Mouse (Mus musculus) megakaryocyte, embryonic 14.5 days (primary cell): ENCODE measurements around the gene Prph. TPM values are rescaled to one million over a fixed set of nuclear protein-coding genes. Genes with fewer than 3 reads are reported as not detected.

Experiments used
- H3K27me3 ChIP-seq: replicated peaks from 2 replicates; pipeline ENCODE3; 2012; ENCODE audit warnings: inconsistent platforms
- H3K36me3 ChIP-seq: replicated peaks from 2 replicates; pipeline ENCODE3; 2012; ENCODE audit warnings: low read length, inconsistent platforms, mixed read lengths
- H3K4me1 ChIP-seq: 2 replicates; pipeline ENCODE4 v1.6.1; 2012; ENCODE audit warnings: inconsistent platforms
- H3K4me3 ChIP-seq: replicated peaks from 2 replicates; pipeline ENCODE3; 2012; ENCODE audit warnings: moderate library complexity, mild to moderate bottlenecking, inconsistent platforms
- H3K9me3 ChIP-seq: 2 replicates; pipeline ENCODE4 v1.6.1; 2012; ENCODE audit warnings: inconsistent platforms
- FLI1 ChIP-seq: IDR thresholded peaks from 2 replicates; pipeline ENCODE4 v1.6.1; 2012; ENCODE audit warnings: low read length, inconsistent platforms, mixed read lengths
- GATA1 ChIP-seq: IDR thresholded peaks from 3 replicates; pipeline ENCODE4 v1.6.1; 2012; ENCODE audit warnings: mixed read lengths, low read length, inconsistent platforms, borderline replicate concordance
- polyA plus RNA-seq: library from polyadenylated mRNA; stranded (reverse); fragments of >175 nt; gene quantifications from 2 replicates; pipeline ENCODE4 v1.2.3, GENCODE M21; 2012; ENCODE audit warnings: low replicate concordance; ENCODE audit not compliant: insufficient read depth

Gene Prph
- polyA plus RNA-seq, 1 experiment, result not detected

DNA sequence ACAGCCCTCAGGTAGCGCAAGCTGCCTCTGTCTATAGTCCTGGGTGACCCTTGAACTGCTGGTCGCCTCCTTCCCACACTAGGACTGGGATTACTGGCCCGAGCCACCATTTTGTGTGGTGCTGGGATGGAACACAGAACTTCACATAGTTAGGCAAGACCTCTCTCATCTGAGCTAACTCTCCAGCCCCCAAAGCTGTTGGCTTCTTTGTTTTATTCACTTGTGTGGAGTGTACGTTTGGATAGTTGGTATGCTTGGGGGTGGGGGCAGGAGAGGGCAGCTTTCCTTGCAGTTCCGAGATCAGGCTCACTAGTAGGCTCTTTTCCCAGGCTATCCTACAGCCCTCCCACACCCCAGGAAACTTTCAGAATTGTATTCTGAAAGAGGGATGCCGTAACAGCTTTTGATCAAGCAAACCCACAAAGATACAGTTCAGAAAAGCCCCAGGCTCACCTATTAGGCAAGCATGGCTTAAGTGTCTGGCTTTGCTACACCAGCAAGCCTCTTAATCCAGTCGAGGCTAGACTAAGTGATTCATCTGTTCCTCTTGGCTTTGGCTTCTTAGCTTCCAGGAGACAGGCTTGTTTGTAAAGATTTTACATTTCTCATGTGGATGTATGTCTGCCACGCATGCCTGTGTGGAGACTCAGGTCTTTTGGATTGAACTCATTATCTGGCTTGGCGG lies 22.8 kb upstream of the Prph start:
- no peaks in the 10 kb centered on the region for H3K9me3 ChIP-seq
- no peak for TF ChIP-seq FLI1
- TF ChIP-seq GATA1, result no peak
- H3K27me3 ChIP-seq, result no peaks in the 10 kb centered on the region
- peaks cover 61% of the 10 kb centered on the region for H3K4me1 ChIP-seq
- peaks cover 40% of the 10 kb centered on the region for H3K36me3 ChIP-seq
- H3K4me3 ChIP-seq, result peak overlapping the region; percentile 94

DNA sequence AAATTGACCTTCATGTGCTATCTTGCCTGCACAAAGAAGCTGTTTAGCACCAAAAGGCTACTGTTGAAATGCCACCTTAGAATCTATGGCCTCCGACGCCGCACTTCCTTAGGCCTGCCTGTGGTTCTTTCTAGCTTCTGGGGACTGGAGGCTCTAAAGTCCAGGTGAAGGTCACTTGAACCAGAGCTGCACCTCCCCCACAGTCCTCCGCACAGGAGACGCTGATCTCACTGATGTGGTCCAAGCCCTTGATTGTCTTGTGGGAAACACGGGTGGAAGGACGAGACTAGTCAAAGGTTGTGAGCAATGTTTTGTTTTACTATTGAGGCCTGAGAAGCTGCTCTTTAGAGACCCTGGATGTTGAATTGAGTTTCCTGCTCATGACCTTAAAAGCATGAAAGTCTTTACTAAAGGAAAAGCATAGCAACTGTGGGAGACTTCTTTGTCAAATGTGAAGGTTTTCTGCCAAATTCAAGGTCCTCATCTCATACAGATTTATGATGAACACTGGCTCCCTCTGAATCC lies 22.2 kb upstream of the Prph start:
- peaks cover 40% of the 10 kb centered on the region for H3K36me3 ChIP-seq
- peak overlapping the region; percentile 94 for H3K4me3 ChIP-seq

DNA sequence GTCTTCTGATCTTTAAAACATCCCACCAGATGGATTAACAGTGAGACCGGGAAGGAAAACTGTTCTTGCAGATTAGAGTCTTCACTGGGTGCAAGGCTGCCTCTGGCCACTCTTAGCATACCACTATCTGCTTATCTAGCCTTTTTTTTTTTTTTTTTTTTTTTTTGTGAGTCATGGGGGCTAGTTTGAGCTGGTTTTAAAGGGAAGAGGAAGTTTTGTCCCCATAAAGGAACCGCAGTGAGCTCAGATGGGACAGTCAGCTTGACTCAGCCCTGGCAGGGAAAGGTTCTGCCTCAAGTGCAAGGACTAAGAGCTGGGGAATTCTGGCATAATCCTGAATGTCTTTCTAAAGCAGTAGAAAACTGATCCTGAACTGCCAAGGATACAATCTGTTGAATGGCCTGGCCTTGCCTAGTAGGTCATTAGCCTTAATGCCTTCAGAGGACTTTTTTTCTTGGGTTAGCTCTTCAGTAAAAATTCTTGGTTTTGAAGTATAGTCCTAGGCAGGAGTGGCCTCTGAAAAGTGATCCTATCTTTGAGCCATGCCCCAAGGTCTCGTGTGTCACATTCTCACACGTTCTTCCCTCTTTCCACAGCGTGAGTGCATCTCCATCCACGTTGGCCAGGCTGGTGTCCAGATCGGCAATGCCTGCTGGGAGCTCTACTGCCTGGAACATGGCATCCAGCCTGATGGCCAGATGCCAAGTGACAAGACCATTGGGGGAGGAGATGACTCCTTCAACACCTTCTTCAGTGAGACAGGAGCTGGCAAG lies 21.3 kb upstream of the Prph start:
- Histone ChIP-seq H3K36me3 (peaks cover 49% of the 10 kb centered on the region), H3K27me3 (no peaks in the 10 kb centered on the region), H3K9me3 (no peaks in the 10 kb centered on the region), H3K4me3 (peak overlapping the region; percentile 94), H3K4me1 (peaks cover 61% of the 10 kb centered on the region)
- no peak for TF ChIP-seq GATA1
- no peak for TF ChIP-seq FLI1

More for the DNA sequence above, 22.2 kb upstream of the Prph start:
- Histone ChIP-seq H3K4me1 (peaks cover 60% of the 10 kb centered on the region), H3K27me3 (no peaks in the 10 kb centered on the region), H3K9me3 (no peaks in the 10 kb centered on the region)
- TF ChIP-seq FLI1 (no peak), GATA1 (no peak)

DNA sequence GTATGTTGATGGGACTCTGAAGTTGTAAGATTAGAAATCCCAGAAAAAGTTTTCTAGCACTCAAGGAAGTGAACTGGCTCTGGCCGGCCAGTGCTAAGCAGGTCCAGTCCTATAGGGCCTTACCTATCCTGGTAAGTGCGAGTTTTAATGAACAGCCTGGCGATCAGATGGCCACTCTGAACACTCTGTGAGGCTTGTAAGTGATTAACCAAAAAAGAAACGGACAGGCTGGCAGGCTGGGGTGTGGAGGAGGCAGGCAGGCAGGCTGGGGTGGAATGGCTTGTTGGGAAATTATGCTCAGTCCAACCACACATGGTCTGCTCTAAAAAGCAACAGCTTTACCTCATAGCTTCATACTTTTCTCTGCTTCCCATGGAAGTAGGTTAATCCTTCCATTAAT lies 19.5 kb upstream of the Prph start:
- H3K27me3 ChIP-seq, result no peaks in the 10 kb centered on the region
- H3K36me3 ChIP-seq, result peaks cover 63% of the 10 kb centered on the region
- H3K4me1 ChIP-seq, result peaks cover 69% of the 10 kb centered on the region
- no peaks in the 10 kb centered on the region for H3K9me3 ChIP-seq
- H3K4me3 ChIP-seq, result peak overlapping the region; percentile 11
- TF ChIP-seq GATA1, result no peak
- TF ChIP-seq FLI1, result no peak

DNA sequence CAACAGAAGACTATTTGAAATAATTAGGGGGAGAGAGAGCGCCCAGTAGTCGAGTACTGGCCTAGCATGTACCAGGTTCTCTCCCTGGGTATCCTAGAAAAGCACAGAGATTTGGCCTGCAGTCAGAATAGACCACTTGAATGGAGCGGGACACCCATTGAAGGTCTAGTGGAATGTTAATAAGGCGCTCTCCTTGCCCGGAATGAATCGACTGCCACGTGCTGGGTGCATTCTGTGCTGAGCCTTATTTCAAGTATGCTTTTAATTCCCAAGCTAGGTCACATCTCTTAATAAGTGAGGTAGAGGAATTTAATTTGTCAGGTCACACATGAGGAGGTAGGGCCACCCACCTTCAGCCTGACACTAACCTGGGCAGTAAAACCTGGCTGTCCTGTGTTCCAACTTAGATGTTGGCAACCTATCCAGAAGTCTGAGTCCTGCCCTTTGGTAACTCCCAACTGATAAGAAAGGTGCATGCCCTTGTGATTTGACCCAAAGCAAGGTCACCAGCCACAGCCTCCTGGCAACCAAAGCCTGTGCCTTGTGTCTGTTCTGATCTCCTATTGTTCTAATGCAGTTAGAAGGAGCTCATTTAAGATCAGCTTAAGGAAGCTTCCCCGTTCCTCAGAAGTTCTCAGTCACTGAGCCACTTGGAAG lies 18.6 kb upstream of the Prph start:
- TF ChIP-seq GATA1, result no peak
- TF ChIP-seq FLI1, result no peak
- H3K36me3 ChIP-seq, result peaks cover 63% of the 10 kb centered on the region
- no peaks in the 10 kb centered on the region for H3K9me3 ChIP-seq
- H3K4me1 ChIP-seq, result peaks cover 73% of the 10 kb centered on the region
- H3K4me3 ChIP-seq, result no peak overlapping the region
- peaks cover 3% of the 10 kb centered on the region for H3K27me3 ChIP-seq

DNA sequence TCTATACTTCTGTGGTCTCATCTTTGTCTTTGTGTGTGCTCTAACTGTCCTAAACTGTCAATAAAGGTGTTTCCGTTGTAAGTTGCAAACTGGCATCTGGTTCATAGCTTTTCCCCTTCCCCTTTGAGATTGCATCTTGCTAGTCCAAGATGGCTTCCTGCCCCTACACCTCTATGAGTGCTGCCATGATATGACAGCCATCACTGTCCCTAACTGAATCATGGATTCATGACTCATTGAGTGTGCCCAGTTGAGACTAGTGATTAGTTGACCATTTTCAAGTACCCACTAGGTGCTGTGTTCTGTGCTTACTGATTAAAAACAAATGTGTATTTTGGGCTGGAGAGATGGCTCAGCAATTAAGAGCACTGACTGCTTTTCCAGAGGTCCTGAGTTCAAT lies 16.9 kb upstream of the Prph start:
- Histone ChIP-seq H3K36me3 (peaks cover 54% of the 10 kb centered on the region), H3K4me3 (no peak overlapping the region), H3K9me3 (no peaks in the 10 kb centered on the region), H3K27me3 (peaks cover 13% of the 10 kb centered on the region), H3K4me1 (peaks cover 64% of the 10 kb centered on the region)
- TF ChIP-seq GATA1 (no peak), FLI1 (no peak)

DNA sequence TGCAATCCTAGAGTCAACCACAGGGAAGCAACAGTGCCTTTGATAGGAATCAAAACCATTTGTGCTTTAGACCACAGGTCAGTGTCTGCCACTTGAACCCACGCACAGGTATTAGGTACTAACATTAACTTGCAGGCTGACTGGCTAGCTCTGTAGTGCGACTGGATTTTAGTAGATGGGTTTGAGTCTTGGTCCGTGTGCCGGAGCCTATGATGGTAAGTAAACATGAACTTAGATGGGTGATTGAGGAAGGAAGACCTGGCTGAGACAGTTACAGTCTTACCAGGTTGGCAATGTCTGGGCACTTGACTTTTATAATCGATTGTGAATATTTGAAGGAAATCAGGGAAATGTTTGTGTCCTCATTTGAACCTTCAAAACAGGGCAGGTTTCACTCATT lies 16.2 kb upstream of the Prph start:
- TF ChIP-seq FLI1, result no peak
- no peak for TF ChIP-seq GATA1
- Histone ChIP-seq H3K4me3 (no peak overlapping the region), H3K36me3 (peaks cover 52% of the 10 kb centered on the region), H3K4me1 (peaks cover 56% of the 10 kb centered on the region), H3K27me3 (peaks cover 13% of the 10 kb centered on the region), H3K9me3 (no peaks in the 10 kb centered on the region)

DNA sequence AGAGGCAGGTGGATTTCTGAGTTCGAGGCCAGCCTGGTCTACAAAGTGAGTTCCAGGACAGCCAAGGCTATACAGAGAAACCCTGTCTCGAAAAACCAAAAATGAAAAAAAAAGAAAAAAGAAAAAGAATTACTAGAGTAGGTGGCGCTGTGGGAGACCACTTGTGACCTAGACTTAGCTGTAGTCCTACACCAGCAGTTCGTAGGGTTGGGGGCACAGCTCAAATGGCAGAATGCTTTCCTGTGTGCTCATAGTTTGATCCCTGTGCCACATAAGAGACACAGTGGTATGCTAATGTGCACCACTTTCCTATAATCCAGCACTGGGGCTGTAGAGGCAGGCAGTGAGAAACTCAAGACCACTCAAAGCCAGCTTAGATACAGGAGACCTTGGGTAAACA lies 15.7 kb upstream of the Prph start:
- Histone ChIP-seq H3K4me1 (peaks cover 53% of the 10 kb centered on the region), H3K36me3 (peaks cover 50% of the 10 kb centered on the region)
- no peak for TF ChIP-seq GATA1
- TF ChIP-seq FLI1, result no peak

DNA sequence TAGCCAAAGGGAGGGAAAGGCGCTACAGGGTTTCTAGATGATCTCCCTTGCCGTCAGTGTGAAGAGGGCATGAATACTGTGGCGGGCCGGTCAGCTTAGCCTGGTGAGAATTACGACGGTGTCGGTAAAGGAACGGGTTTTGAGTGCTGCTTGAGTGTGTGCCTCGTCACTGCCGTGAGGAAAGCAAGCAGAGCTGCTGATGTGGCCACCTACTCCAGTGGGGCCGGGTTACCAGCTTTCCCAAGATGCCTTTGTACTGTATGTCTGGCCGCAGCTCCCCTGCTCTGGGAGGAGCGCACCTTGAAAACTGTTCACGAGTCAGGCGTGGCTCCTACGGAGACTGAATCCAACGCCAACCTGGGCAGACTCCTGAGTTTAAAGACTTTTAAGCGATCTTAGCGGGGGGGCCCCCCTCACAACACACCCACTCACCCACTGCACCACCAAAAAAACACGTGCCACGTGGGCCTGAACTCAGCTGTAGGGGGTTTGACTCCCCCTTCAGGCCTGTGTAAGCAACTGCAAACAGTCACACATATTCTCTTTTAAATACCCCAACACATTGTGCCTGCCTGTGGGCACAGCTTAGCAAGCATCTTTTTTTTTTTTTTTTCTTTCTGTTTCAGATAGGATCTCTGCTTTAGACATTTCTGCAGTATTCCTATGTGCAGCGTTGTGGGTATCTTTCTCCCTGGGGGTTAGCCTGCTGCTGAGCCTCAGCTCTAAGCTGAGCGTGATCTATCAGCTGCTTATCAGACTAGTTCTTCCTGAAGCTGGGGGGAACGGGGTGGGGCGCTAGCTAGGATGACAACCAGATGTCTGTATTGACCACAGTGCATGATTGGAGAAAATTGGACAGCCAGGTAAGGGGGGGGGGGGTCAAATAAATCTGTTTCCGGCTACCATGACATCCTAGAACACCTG lies 14.7 kb upstream of the Prph start:
- H3K27me3 ChIP-seq, result peaks cover 17% of the 10 kb centered on the region
- H3K4me3 ChIP-seq, result no peak overlapping the region
- TF ChIP-seq FLI1, result no peak
- no peak for TF ChIP-seq GATA1
- H3K4me1 ChIP-seq, result peaks cover 49% of the 10 kb centered on the region
- peaks cover 40% of the 10 kb centered on the region for H3K36me3 ChIP-seq
- peaks cover 9% of the 10 kb centered on the region for H3K9me3 ChIP-seq

More for the DNA sequence above, 15.7 kb upstream of the Prph start:
- Histone ChIP-seq H3K27me3 (peaks cover 13% of the 10 kb centered on the region), H3K9me3 (peaks cover 3% of the 10 kb centered on the region), H3K4me3 (no peak overlapping the region)
